Mouse (Mus musculus) lung, postnatal 0 days (tissue): ENCODE results near the gene Tep1. TPM values are rescaled to one million over a fixed set of nuclear protein-coding genes. Genes with fewer than 3 reads are reported as not detected.

Source experiments
- ATAC-seq: fragments of 200-750 bp; cut with Nextera tagmentation; 2 replicates; pipeline ENCODE4 v1.8.0; 2017; ENCODE audit warnings: moderate library complexity
- DNase-seq: peaks from one replicate; pipeline ENCODE4 v3.0.0-alpha.2; 2016; ENCODE audit warnings: low spot score
- H3K27ac ChIP-seq: fragments of 300-500 bp; sonication (generic); 2 replicates; pipeline ENCODE4 v1.5.1; 2014; ENCODE audit warnings: antibody characterized with exemption, mild to moderate bottlenecking, low read length, mixed read lengths
- H3K27me3 ChIP-seq: fragments of 300-500 bp; sonication (generic); replicated peaks from 2 replicates; pipeline ENCODE4 v1.6.1; 2014; ENCODE audit warnings: low read length, mixed read lengths; ENCODE audit not compliant: insufficient read depth
- H3K36me3 ChIP-seq: fragments of 300-500 bp; sonication (generic); 2 replicates; pipeline ENCODE4 v1.6.1; 2014; ENCODE audit warnings: low read length, mixed read lengths; ENCODE audit not compliant: insufficient read depth
- H3K4me1 ChIP-seq: fragments of 300-500 bp; sonication (generic); 2 replicates; pipeline ENCODE4 v1.6.1; 2014; ENCODE audit warnings: antibody characterized with exemption, low read depth, low read length, mixed read lengths; ENCODE audit not compliant: insufficient read depth
- H3K4me2 ChIP-seq: fragments of 300-500 bp; sonication (generic); replicated peaks from 2 replicates; pipeline ENCODE4 v1.6.1; 2014; ENCODE audit warnings: low read depth, mild to moderate bottlenecking, low read length, moderate library complexity, mixed read lengths
- H3K4me3 ChIP-seq: fragments of 300-500 bp; sonication (generic); 2 replicates; pipeline ENCODE4 v1.5.1; 2014; ENCODE audit warnings: low read depth, low read length
- H3K9ac ChIP-seq: fragments of 300-500 bp; sonication (generic); replicated peaks from 2 replicates; pipeline ENCODE4 v1.6.1; 2014; ENCODE audit warnings: low read depth, mild to moderate bottlenecking
- H3K9me3 ChIP-seq: fragments of 300-500 bp; sonication (generic); 2 replicates; pipeline ENCODE4 v1.6.1; 2016; ENCODE audit warnings: low read length, mixed read lengths
- CTCF ChIP-seq: IDR thresholded peaks from 2 replicates; pipeline ENCODE4 v1.5.1; 2016; ENCODE audit warnings: antibody characterized with exemption, mild to moderate bottlenecking
- EP300 ChIP-seq: IDR thresholded peaks from 2 replicates; pipeline ENCODE4 v1.6.1; 2016; ENCODE audit warnings: antibody characterized with exemption, mild to moderate bottlenecking, control low read depth
- WGBS: fragments of 180-500 bp; shearing (Covaris S2); extraction: QIAGEN DNeasy Blood & Tissue Kit; methylation state at CpG from one replicate; pipeline ENCODE4 v1.1.7; 2014; 5-methylcytosine and 5-hydroxymethylcytosine counted together
- polyA plus RNA-seq: library from polyadenylated mRNA; unstranded; fragments of >200 nt; fragmentation: Nextera tagmentation; extraction: Ambion mirVana; gene quantifications from 2 replicates; pipeline ENCODE4 v1.2.1, GENCODE M21; 2015

Gene Tep1
- polyA plus RNA-seq, 1 experiment from 2014 or later, result 11.1 TPM

DNA sequence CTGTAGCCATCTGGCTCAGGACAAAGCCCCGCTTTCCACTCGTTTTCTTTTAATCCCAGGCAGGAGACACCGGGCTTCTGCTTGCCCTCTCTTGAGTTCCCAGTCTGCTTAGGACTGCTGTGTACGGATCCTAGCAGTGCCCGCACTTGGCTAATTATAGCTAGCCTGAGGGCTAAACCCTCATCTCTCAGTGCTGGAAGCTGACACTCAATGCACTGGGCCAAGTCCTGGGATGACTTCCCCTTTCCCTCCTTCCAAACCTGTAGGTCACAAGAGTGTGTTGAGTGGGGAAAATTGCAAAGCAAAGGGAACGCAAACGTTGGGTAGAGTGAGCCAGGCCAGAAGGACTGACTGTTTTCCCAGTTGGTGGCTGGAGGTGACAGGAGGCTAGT lies 27.0 kb upstream of the Tep1 start, which contains the start of gene Klhl33:
TSS of gene Klhl33 (minus strand) at position 134 of the 392 bp plus-strand sequence.
- Histone ChIP-seq H3K4me2 (peak within 1 kb of the TSS; percentile 62), H3K4me1 (peaks cover 4% of the 10 kb centered on the region), H3K9me3 (no peaks in the 10 kb centered on the region), H3K9ac (peak within 1 kb of the TSS; percentile 24; the same call in 1 of the 2 replicates), H3K4me3 (peak within 1 kb of the TSS; percentile 30), H3K36me3 (no peaks in the 10 kb centered on the region), H3K27me3 (no peaks in the 10 kb centered on the region), H3K27ac (peak within 1 kb of the TSS; percentile 63)
- DNase-seq, result no peak
- WGBS, result 53% methylated on average over 7 of the region's 7 CpGs
- ATAC-seq, result no peak
- TF ChIP-seq EP300, result no peak
- no peak for TF ChIP-seq CTCF

DNA sequence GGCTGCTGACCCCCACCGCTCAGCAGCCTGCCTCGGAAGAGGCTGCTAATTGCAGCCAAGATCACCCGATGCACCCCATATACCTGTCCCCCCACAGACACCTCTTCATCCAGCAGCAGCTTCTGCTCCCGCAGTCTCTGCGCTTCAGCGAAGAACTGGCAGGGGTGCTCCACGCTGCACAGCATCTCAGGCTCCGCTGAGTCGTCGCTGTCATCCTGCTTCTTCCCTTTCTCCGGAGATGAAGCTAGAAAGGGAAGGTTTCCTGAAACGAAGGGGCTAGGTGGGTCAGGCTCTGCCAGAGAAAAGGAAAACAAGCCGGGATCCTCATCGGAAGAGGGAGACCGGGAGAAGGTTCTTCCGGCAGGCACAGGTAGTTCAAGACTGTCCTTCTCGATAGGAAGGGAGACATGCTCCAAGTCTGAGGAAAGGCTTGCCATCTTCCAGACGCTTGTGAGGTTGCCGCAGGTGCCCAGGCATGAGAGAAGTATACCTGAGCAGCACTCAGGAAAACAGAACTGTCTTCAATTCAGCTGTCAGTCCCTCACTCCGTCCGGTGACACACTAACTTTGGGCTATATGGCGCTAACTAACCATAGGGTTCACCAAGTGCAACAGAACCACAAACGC lies 26.5 kb upstream of the Tep1 start:
- Histone ChIP-seq H3K9ac (peak overlapping the region; percentile 24; the same call in 1 of the 2 replicates), H3K9me3 (no peaks in the 10 kb centered on the region), H3K27ac (peak overlapping the region; percentile 63), H3K4me3 (peak overlapping the region; percentile 30), H3K4me2 (peak overlapping the region; percentile 62), H3K27me3 (no peaks in the 10 kb centered on the region), H3K4me1 (peaks cover 4% of the 10 kb centered on the region), H3K36me3 (no peaks in the 10 kb centered on the region)
- ATAC-seq (0 out of 2 replicates have a peak, but pooled peaks have one; percentile 13), DNase-seq (no peak)
- WGBS, result 18% methylated on average over 23 of the region's 23 CpGs
- TF ChIP-seq CTCF, result no peak
- TF ChIP-seq EP300, result no peak

DNA sequence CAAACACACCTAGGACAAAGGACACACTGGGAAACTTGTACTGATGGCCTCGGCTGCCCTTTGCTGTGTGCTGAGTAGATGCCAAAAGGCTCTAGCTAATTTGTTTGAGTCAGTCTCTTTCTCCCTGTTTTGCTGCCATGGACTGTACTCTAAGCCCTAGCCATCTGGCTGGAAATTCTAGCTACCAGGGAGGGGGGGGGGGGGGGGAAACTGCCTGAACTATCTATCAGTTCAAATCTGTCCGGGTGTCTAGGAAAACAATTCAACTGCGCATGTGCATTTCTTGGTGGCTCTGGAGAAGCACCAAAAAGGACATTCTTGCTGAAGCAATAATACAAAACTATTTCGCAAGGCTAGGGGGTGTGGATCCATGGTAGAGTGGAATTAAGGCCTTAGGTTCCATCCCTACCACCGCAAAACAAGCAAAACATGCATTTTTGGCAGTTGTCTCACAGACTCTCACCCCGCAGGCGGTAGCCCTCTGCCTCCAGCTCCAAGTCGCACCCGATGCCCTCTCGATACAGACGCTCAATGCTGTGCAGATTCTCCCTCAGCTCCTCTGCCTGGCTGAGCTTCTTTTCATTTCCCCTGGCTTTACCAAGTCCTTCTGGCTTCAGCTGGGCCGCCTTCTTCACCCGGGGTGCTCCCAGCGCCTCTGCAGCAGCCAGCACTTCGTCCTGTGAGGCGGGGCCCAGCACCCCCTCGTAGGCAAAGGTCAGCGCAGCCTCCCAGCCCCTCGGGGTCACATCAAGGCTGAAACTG lies 25.8 kb upstream of the Tep1 start:
- Histone ChIP-seq H3K4me2 (peak overlapping the region; percentile 62), H3K4me3 (peak overlapping the region; percentile 30), H3K27me3 (no peaks in the 10 kb centered on the region), H3K9me3 (no peaks in the 10 kb centered on the region), H3K4me1 (peaks cover 4% of the 10 kb centered on the region), H3K9ac (peak overlapping the region; percentile 24; the same call in 1 of the 2 replicates), H3K27ac (peak overlapping the region; percentile 63), H3K36me3 (no peaks in the 10 kb centered on the region)
- ATAC-seq, result peak; percentile 82
- 16% methylated on average over 19 of the region's 19 CpGs for WGBS
- TF ChIP-seq CTCF (no peak), EP300 (no peak)
- peak; percentile 90 for DNase-seq

DNA sequence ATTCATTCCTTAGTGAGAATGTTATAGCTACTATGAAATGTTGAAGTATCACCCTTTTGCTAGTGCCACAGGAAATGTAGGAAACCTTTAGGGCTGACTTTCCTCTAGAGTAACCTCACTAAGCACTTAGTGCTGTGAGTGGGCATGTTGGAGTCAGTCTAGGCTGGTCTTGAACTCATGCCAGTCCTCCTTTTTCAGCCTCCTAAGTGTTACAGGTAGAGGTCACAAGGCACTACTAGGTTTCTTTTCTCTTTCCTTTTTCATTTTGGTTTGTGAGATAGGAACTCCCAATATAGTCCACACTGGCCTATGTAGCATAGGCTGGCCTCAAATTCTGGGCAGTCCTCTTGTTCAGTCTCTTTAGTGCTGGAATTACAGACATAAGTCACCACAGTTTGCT lies 25.0 kb upstream of the Tep1 start:
- H3K9ac ChIP-seq, result no peak overlapping the region
- TF ChIP-seq CTCF, result no peak
- TF ChIP-seq EP300, result no peak
- H3K27ac ChIP-seq, result no peak overlapping the region
- no peaks in the 10 kb centered on the region for H3K9me3 ChIP-seq
- no peak for ATAC-seq
- H3K4me1 ChIP-seq, result peaks cover 4% of the 10 kb centered on the region
- H3K27me3 ChIP-seq, result no peaks in the 10 kb centered on the region
- no peak for DNase-seq
- no peak overlapping the region for H3K4me3 ChIP-seq
- no peak overlapping the region for H3K4me2 ChIP-seq
- no peaks in the 10 kb centered on the region for H3K36me3 ChIP-seq

DNA sequence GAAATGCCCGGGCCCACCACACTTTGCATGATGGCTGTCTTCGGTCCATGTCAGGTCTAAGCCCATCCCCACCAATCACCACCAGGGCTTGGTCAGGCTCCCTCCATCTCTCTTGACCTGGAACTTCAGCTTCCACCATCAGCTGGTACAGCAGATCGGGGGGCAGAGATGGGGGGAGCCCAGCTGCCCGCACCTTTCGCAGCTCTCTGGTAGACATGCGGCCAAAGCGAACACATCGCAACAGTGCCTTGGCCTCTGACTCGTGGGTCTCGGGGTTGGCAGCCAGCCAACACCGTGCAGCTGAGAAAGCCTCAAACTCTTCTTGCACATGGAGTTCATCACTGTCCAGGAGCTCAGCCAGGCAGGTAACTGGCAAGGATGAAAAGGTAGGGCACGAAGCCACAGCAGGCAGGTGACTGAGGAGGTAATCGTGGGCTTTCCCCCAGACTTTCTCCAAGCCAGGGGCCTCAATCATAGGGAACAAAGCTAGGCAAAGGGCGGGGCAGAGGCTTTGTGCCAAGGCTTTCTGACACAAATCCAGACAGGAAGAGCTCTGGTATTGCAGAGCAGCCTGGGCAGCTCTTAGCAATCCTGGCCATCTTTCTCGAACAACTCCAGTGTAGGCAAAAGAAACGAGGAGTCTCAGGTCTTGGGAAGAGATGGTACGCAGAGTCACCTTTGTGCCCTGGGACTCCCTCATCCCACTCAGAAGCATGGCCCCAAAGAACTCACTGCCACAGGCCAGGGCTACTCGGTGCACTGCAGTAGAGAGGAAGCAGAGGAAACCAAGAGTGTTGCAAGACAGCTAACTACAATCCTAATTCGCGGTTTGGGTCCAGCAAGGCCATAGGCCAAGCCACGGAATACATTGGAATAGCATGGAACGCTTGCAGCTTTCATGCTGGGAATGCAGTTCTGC lies 22.4 kb upstream of the Tep1 start:
- Histone ChIP-seq H3K27ac (no peak overlapping the region), H3K4me1 (peaks cover 4% of the 10 kb centered on the region), H3K27me3 (no peaks in the 10 kb centered on the region), H3K4me3 (no peak overlapping the region), H3K4me2 (no peak overlapping the region), H3K36me3 (no peaks in the 10 kb centered on the region), H3K9ac (no peak overlapping the region), H3K9me3 (no peaks in the 10 kb centered on the region)
- ATAC-seq (no peak), DNase-seq (peak; percentile 25)
- no peak for TF ChIP-seq CTCF
- no peak for TF ChIP-seq EP300
- WGBS, result 61% methylated on average over 22 of the region's 22 CpGs

DNA sequence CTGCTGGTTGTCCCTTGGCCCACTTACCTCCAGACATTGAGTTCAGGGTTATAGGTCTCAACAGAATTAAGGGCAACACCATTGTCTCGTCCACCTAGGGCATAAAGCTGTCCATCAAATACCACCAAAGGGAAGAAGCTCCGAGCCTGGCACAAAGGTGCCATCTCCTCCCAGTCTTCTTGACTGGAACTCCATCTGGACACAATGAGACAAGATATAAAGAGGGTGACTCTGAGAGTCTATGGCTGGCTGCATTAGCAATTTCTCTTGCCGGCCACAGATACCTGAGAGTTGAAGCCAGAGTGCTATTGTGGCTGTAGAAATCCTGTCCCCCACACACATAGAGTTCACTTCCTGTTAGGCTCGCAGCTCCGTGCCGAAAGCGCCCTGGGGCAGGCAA lies 21.7 kb upstream of the Tep1 start:
- no peaks in the 10 kb centered on the region for H3K27me3 ChIP-seq
- 84% methylated on average over 7 of the region's 7 CpGs for WGBS
- H3K9me3 ChIP-seq, result no peaks in the 10 kb centered on the region
- H3K4me3 ChIP-seq, result no peak overlapping the region
- TF ChIP-seq CTCF (no peak), EP300 (no peak)
- no peak overlapping the region for H3K9ac ChIP-seq
- H3K27ac ChIP-seq, result no peak overlapping the region
- ATAC-seq (no peak), DNase-seq (no peak)
- peaks cover 4% of the 10 kb centered on the region for H3K4me1 ChIP-seq
- no peaks in the 10 kb centered on the region for H3K36me3 ChIP-seq
- H3K4me2 ChIP-seq, result no peak overlapping the region
